Mouse (Mus musculus) cortical plate, adult 2 months (tissue): ENCODE data around the gene Grm8.

ENCODE experiments used
- CTCF ChIP-seq: fragments of 200-500 bp; IDR thresholded peaks from 2 replicates; pipeline ENCODE4 v1.5.1; 2011; ENCODE audit warnings: mild to moderate bottlenecking, control low read depth, low read length; ENCODE audit not compliant: insufficient read depth; ENCODE audit errors: extremely low read depth
- POLR2A ChIP-seq: fragments of 200-500 bp; IDR thresholded peaks from 2 replicates; pipeline ENCODE4 v1.6.1; 2011; ENCODE audit warnings: mild to moderate bottlenecking, low read length, control low read depth; ENCODE audit not compliant: insufficient read depth; ENCODE audit errors: extremely low read depth

- TF ChIP-seq CTCF (no peak), POLR2A (no peak)
These were observed 389.1 kb downstream of the Grm8 start for GRCm38 (mm10) chr6:27745693-27746451.
